Mouse (Mus musculus) stomach, embryonic 14.5 days (tissue): ENCODE measurements around the gene Apol9b. TPM values are rescaled to one million over a fixed set of nuclear protein-coding genes. Genes with fewer than 3 reads are reported as not detected.
"Not testable (repeated sequence)": the region's sequence is repeated elsewhere in the genome, so short reads cannot be mapped to it uniquely, and the experiment has no call there.

Source experiments
- ATAC-seq: fragments of 200-750 bp; cut with Nextera tagmentation; 2 replicates; pipeline ENCODE4 v1.8.0; 2017; ENCODE audit warnings: low read depth, moderate TSS enrichment; ENCODE audit not compliant: insufficient number of reproducible peaks, insufficient read depth, low FRiP score
- H3K27ac ChIP-seq: fragments of 300-500 bp; sonication (generic); 2 replicates; pipeline ENCODE4 v1.5.1; 2014; ENCODE audit warnings: mild to moderate bottlenecking, low read length, moderate library complexity, mixed read lengths
- H3K27me3 ChIP-seq: fragments of 300-500 bp; sonication (generic); 2 replicates; pipeline ENCODE4 v1.6.1; 2014; ENCODE audit warnings: low read length, control low read depth, mixed read lengths; ENCODE audit not compliant: control insufficient read depth, insufficient read depth
- H3K36me3 ChIP-seq: fragments of 300-500 bp; sonication (generic); 2 replicates; pipeline ENCODE4 v1.6.1; 2014; ENCODE audit warnings: mild to moderate bottlenecking, control low read depth, low read length, moderate library complexity, mixed read lengths; ENCODE audit not compliant: control insufficient read depth, insufficient read depth
- H3K4me1 ChIP-seq: fragments of 300-500 bp; sonication (generic); 2 replicates; pipeline ENCODE4 v1.6.1; 2014; ENCODE audit warnings: low read length, control low read depth, mixed read lengths; ENCODE audit not compliant: control insufficient read depth, insufficient read depth
- H3K4me2 ChIP-seq: fragments of 300-500 bp; sonication (generic); replicated peaks from 2 replicates; pipeline ENCODE4 v1.6.1; 2014; ENCODE audit warnings: low read depth, low read length, control low read depth
- H3K4me3 ChIP-seq: fragments of 300-500 bp; sonication (generic); 2 replicates; pipeline ENCODE4 v1.5.1; 2014; ENCODE audit warnings: low read depth, low read length, control low read depth
- H3K9ac ChIP-seq: fragments of 300-500 bp; sonication (generic); replicated peaks from 2 replicates; pipeline ENCODE4 v1.6.1; 2014; ENCODE audit warnings: low read depth, mild to moderate bottlenecking, control low read depth, low read length, moderate library complexity, mixed read lengths
- H3K9me3 ChIP-seq: fragments of 300-500 bp; sonication (generic); 2 replicates; pipeline ENCODE4 v1.6.1; 2016; ENCODE audit warnings: low read depth, low read length, control low read depth; ENCODE audit not compliant: control insufficient read depth
- WGBS: fragments of 180-500 bp; shearing (Covaris S2); extraction: QIAGEN DNeasy Blood & Tissue Kit; methylation state at CpG from one replicate; pipeline ENCODE4 v1.1.7; 2014; 5-methylcytosine and 5-hydroxymethylcytosine counted together
- polyA plus RNA-seq: library from polyadenylated mRNA; unstranded; fragments of >200 nt; fragmentation: Nextera tagmentation; extraction: Ambion mirVana; gene quantifications from 2 replicates; pipeline ENCODE4 v1.2.1, GENCODE M21; 2014

The Apol9b gene
- polyA plus RNA-seq, result not detected in 2 replicates

DNA sequence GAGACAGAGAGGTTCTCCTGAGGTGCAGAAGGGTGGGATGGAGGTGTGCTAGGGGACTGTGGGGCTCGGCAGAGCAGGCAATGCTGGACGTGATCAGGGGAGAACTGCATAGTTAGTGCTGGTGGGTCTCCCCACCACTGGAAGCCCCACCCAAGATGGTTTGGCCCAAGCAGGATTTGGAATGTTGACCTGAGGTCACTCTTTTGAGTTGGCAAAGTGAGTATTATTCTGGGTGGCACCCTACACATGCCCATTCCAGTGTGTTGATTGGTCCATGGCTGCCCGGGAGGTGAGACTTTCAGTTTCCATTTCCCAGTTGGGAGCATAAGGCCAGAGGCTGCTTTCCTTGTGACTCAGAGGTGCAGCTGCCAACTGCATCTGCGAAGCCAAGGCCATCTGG, at the start of gene Apol9b:
TSS of gene Apol9b (plus strand) at position 301 of the 400 bp plus-strand sequence.
- not testable (repeated sequence) for H3K4me3 ChIP-seq, H3K4me1 ChIP-seq, ATAC-seq, H3K27me3 ChIP-seq, H3K9me3 ChIP-seq, H3K27ac ChIP-seq, H3K9ac ChIP-seq, H3K36me3 ChIP-seq, H3K4me2 ChIP-seq
- WGBS, result 100% methylated on average over 1 of the region's 4 CpGs

DNA sequence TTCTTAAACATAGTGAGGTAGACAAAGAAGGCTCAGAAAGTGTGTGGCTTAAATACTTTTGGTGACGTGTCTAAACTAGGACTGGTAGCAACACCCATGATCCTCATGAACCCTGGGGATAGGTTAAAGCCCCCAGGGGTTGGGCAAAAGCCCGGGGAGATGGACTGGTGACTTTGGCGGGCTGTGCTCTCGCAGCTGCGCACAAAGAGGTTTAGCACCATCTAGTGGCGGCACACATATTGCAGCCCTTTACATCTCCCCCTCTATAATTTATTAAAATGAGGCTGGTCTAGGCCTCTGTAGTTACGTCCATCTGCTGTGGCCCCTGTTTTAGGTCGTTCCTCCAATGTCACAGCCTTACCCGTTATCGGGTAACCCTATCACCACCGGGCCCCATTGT, 44.9 kb upstream of the Apol9b start:
- not testable (repeated sequence) for H3K27me3 ChIP-seq, H3K9me3 ChIP-seq, H3K9ac ChIP-seq, H3K4me3 ChIP-seq, H3K36me3 ChIP-seq, H3K27ac ChIP-seq, ATAC-seq, H3K4me2 ChIP-seq, H3K4me1 ChIP-seq
- 5% methylated on average over 7 of the region's 11 CpGs for WGBS

DNA sequence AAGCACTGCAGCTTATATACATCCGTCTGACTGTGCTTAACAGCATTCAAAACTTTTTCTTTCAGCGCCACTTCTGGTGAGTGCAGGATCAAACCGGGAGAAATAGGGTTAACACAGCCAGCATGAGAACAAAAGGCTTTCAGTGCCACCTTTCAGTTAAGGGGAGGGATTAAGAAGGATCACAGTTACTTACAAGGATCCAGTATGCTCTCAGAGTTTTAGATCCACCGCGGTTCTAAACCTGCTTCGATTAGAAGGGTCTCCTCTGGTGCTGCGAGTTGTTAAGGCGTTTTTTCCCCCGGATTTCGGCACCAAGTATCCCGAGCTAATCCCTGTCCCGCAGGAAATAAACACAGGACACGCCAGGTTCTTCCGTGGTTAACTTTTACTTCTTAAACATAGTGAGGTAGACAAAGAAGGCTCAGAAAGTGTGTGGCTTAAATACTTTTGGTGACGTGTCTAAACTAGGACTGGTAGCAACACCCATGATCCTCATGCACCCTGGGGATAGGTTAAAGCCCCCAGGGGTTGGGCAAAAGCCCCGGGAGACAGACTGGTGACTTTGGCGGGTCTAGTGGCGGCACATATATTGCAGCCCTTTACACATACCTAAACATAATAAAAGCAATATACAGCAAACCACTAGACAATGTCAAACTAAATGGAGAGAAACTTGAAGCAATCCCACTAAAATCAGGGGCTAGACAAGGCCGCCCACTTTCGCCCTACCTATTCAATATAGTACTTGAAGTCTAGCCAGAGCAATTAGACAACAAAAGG, 37.1 kb upstream of the Apol9b start:
- H3K9ac ChIP-seq, H3K36me3 ChIP-seq, H3K9me3 ChIP-seq, H3K27me3 ChIP-seq, ATAC-seq, H3K27ac ChIP-seq, H3K4me1 ChIP-seq: not testable (repeated sequence)
- H3K4me3 ChIP-seq, result peak overlapping the region; percentile 18
- peak overlapping the region; percentile 42 for H3K4me2 ChIP-seq
- WGBS, result 8% methylated on average over 19 of the region's 20 CpGs

DNA sequence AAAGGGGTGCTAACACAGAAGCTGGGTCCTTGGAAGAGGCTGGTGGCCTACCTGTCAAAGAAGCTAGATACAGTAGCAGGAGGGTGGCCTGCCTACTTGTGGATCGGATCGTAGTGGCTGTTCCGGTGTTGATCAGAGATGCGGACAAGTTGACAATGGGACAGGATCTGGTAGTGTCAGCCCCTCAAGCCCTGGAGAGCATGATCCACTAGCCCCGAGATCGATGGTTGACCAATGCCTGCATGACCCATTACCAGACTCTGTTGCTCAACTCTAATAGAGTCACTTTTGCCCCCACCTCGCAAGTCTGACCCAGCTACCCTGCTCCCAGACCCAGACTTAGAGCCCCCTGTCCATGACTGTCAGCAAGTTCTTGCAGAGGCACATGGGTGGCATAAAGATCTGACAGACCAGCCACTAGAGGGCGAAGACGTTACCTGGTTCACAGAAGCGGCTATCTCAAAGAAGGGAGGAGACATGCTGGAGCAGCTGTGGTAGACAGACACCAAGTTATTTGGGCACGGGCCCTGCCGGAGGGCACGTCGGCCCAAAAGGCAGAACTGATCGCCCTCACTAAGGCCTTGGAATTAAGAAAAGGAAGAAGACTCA, 34.0 kb upstream of the Apol9b start:
- H3K27ac ChIP-seq, H3K4me2 ChIP-seq, H3K27me3 ChIP-seq, H3K9me3 ChIP-seq, H3K9ac ChIP-seq, ATAC-seq, H3K4me1 ChIP-seq, H3K36me3 ChIP-seq, H3K4me3 ChIP-seq: not testable (repeated sequence)
- WGBS, result 34% methylated on average over 11 of the region's 15 CpGs

DNA sequence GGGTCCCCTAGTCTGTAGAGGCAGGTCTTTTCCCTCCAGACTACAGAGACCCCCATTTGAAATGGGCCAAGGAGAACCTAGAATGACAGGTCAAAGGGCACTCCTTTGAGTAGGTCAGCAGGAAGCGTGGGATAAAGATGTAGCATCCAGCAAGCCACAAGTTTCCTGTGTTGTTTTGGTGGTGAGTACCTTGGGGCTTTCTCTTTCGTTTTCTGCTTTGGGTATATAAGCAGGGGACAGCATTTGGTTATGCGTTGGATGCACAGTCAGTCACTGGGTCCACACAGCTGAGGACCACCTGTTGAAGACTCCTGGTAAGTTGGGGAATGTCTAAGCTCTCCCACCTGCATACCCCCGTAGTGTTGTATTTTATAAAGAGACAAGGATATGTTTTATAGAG, 30.2 kb upstream of the Apol9b start, which contains the start of gene Apol7e:
TSS of gene Apol7e (plus strand) at position 202 of the 400 bp plus-strand sequence.
- H3K4me3 ChIP-seq, H3K27me3 ChIP-seq, H3K27ac ChIP-seq, ATAC-seq, H3K4me1 ChIP-seq, H3K4me2 ChIP-seq, H3K9ac ChIP-seq, H3K36me3 ChIP-seq, H3K9me3 ChIP-seq: not testable (repeated sequence)
- WGBS, result 77% methylated on average over 4 of the region's 4 CpGs

DNA sequence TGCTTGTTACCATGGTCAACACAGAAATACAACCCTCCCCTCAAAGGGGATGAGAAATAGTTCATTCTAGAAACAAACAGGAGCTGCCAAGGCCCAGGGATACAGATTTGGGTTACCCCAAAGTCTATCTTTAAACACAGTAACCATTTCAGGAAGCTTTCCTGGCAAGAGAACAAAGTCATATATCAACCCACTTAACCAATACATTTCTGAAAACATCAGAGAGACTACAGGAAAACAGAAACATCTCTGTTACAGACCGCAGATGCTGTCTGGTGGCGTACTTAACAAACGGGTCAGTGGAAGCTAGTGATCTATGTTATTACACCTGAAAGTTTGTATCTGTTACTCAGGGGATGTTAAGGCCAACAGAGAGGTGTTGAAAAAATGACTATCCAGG, 23.5 kb upstream of the Apol9b start:
- ATAC-seq, H3K4me1 ChIP-seq, H3K9ac ChIP-seq, H3K27me3 ChIP-seq, H3K9me3 ChIP-seq, H3K36me3 ChIP-seq, H3K27ac ChIP-seq, H3K4me2 ChIP-seq, H3K4me3 ChIP-seq: not testable (repeated sequence)
- 74% methylated on average over 3 of the region's 3 CpGs for WGBS

DNA sequence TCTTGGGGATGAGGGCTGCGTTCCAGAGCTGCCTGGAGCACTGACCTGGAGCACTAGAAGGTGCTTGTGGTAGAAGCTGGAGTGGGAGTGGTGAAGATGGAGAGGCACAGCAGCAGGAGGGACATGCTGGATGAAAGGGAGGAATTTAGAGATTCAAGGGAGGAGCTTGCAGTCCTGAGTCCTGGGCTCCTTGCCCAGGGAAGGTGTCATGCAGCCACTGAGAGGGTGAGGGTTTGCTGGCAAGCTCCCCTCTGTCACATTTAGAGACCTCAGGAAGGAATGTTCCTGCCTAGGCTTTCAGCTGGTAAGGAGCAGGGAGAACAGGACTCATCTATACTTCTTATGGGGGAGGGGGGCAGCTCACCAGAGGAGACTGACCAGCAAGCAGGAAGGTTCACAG, 19.9 kb upstream of the Apol9b start:
- H3K4me2 ChIP-seq, H3K4me3 ChIP-seq, H3K36me3 ChIP-seq, H3K9me3 ChIP-seq, ATAC-seq, H3K27ac ChIP-seq, H3K27me3 ChIP-seq, H3K4me1 ChIP-seq, H3K9ac ChIP-seq: not testable (repeated sequence)
- WGBS, result no CpG with 5 or more reads among the region's 1 CpGs

DNA sequence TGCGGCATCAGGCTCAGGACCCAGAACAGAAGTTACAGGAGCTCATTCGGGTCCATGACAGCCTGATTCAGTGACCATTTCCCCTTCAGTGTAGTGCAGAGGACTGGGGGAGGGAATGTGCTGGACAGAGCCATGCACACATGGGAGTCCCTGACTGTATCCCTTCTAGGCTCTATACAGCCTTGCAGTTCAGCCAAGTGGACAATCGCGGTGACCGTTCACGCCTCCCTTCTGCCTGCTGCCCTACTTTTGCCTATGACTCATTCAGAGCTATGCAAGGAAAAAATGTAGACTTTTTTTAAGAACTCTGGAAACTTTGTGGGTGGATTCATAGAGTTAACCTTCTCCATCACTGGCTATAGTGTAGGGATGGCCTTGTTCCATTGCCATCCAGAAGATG, 10.6 kb upstream of the Apol9b start:
- 65% methylated on average over 2 of the region's 6 CpGs for WGBS
- not testable (repeated sequence) for H3K4me2 ChIP-seq, H3K9ac ChIP-seq, H3K4me1 ChIP-seq, ATAC-seq, H3K27me3 ChIP-seq, H3K9me3 ChIP-seq, H3K27ac ChIP-seq, H3K36me3 ChIP-seq, H3K4me3 ChIP-seq
